Mouse (Mus musculus): Measurements from ENCODE around the gene Dpp4. TPM values are rescaled to one million over a fixed set of nuclear protein-coding genes. Genes with fewer than 3 reads are reported as not detected.

The Dpp4 gene
- total RNA-seq, 2 experiments from 2014 or later: 7.2 to 8.2 TPM

- peak; percentile 9 to 16 for DNase-seq
Measured at GRCm38 (mm10) chr2:62323078-62323637, 88.9 kb downstream of the Dpp4 start.

GRCm38 (mm10) chr2:62319489-62319888 lies 92.5 kb downstream of the Dpp4 start:
- intact Hi-C loops (cut with DNase I): no loop called here
- no peak for DNase-seq

More at GRCm38 (mm10) chr2:62323078-62323637, 88.9 kb downstream of the Dpp4 start:
- intact Hi-C loops (cut with DNase I): no loop called here

GRCm38 (mm10) chr2:62316930-62317329 lies 95.1 kb downstream of the Dpp4 start:
- no peak for DNase-seq
- intact Hi-C loops (cut with DNase I): no loop called here

- intact Hi-C loops (cut with DNase I): no loop called here
- DNase-seq: no peak
Measured at GRCm38 (mm10) chr2:62307477-62307876, 104.6 kb downstream of the Dpp4 start.

GRCm38 (mm10) chr2:62306978-62307377 lies 105.1 kb downstream of the Dpp4 start:
- intact Hi-C loops (cut with DNase I): no loop called here
- no peak for DNase-seq

- intact Hi-C loops (cut with DNase I): no loop called here
- no peak for DNase-seq
Measured at GRCm38 (mm10) chr2:62301716-62302115, 110.3 kb downstream of the Dpp4 start.

GRCm38 (mm10) chr2:62293846-62294245 lies 118.2 kb downstream of the Dpp4 start:
- DNase-seq: no peak
- intact Hi-C loops (cut with DNase I): no loop called here

- no peak for DNase-seq
- intact Hi-C loops (cut with DNase I): loop anchor here (10.0 kb wide), 1 partner anchor 633 kb away; no protein-coding TSS in a partner anchor
Measured at GRCm38 (mm10) chr2:62287532-62287931, 124.5 kb downstream of the Dpp4 start.

GRCm38 (mm10) chr2:62285847-62286246 lies 126.2 kb downstream of the Dpp4 start:
- DNase-seq: no peak
- intact Hi-C loops (cut with DNase I): loop anchor here (2.0 to 10.0 kb wide), 2 partner anchors 299 to 631 kb away; no protein-coding TSS in a partner anchor

- intact Hi-C loops (cut with DNase I): loop anchor here (2.0 to 10.0 kb wide), 2 partner anchors 298 to 630 kb away; no protein-coding TSS in a partner anchor
- no peak for DNase-seq
Measured at GRCm38 (mm10) chr2:62285026-62285425, 127.0 kb downstream of the Dpp4 start.

Other genes with a start within 250 kb of the Dpp4 start
- not detected for gene Gcg, start 71.4 kb upstream of the Dpp4 start, total RNA-seq (2021)
- gene Fap, start 161.8 kb upstream of the Dpp4 start, total RNA-seq (2021): 1 to 10 TPM; 7.2 to 8.1 TPM
- gene Ifih1, start 234.0 kb upstream of the Dpp4 start, total RNA-seq (2021): 1 to 10 TPM; 4.2 to 4.8 TPM